Mouse (Mus musculus) heart, adult 2 months (tissue): ENCODE results near the gene Ndufb6.

Source experiments
- CTCF ChIP-seq: fragments of 200-600 bp; IDR thresholded peaks from 2 replicates; pipeline ENCODE4 v1.8.1; 2022; ENCODE audit warnings: antibody characterized with exemption, mild to moderate bottlenecking, moderate library complexity
- EP300 ChIP-seq: fragments of 200-500 bp; IDR thresholded peaks from 2 replicates; pipeline ENCODE4 v1.6.1; 2011; ENCODE audit warnings: low read depth, low read length, control low read depth; ENCODE audit not compliant: insufficient read depth
- POLR2A ChIP-seq: fragments of 200-500 bp; IDR thresholded peaks from 2 replicates; pipeline ENCODE4 v1.6.1; 2011; ENCODE audit warnings: mild to moderate bottlenecking, low read depth, low read length, control low read depth; ENCODE audit not compliant: insufficient read depth

GRCm38 (mm10) chr4:40324620-40325019 is 45.4 kb upstream of the Ndufb6 start:
- TF ChIP-seq EP300 (no peak), CTCF (no peak), POLR2A (no peak)
